Mouse (Mus musculus) stomach, embryonic 15.5 days (tissue): ENCODE data around the gene Gm49369. TPM values are rescaled to one million over a fixed set of nuclear protein-coding genes. Genes with fewer than 3 reads are reported as not detected.

ENCODE experiments used
- ATAC-seq: fragments of 200-750 bp; cut with Nextera tagmentation; 2 replicates; pipeline ENCODE4 v1.8.0; 2017; ENCODE audit warnings: low read depth, moderate number of reproducible peaks, moderate TSS enrichment; ENCODE audit not compliant: insufficient read depth, low FRiP score
- H3K27ac ChIP-seq: fragments of 300-500 bp; sonication (generic); 2 replicates; pipeline ENCODE4 v1.5.1; 2015; ENCODE audit warnings: mild to moderate bottlenecking, inconsistent platforms
- H3K27me3 ChIP-seq: fragments of 300-500 bp; sonication (generic); replicated peaks from 2 replicates; pipeline ENCODE4 v1.6.1; 2015; ENCODE audit warnings: inconsistent platforms
- H3K36me3 ChIP-seq: fragments of 300-500 bp; sonication (generic); 2 replicates; pipeline ENCODE4 v1.6.1; 2015; ENCODE audit warnings: inconsistent platforms
- H3K4me1 ChIP-seq: fragments of 300-500 bp; sonication (generic); 2 replicates; pipeline ENCODE4 v1.6.1; 2015; ENCODE audit warnings: inconsistent platforms
- H3K4me2 ChIP-seq: fragments of 300-500 bp; sonication (generic); 2 replicates; pipeline ENCODE4 v1.6.1; 2015; ENCODE audit warnings: mild to moderate bottlenecking, inconsistent platforms
- H3K4me3 ChIP-seq: fragments of 300-500 bp; sonication (generic); replicated peaks from 2 replicates; pipeline ENCODE4 v1.5.1; 2015; ENCODE audit warnings: inconsistent platforms
- H3K9ac ChIP-seq: fragments of 300-500 bp; sonication (generic); 2 replicates; pipeline ENCODE4 v1.6.1; 2015; ENCODE audit warnings: inconsistent platforms
- H3K9me3 ChIP-seq: fragments of 300-500 bp; sonication (generic); 2 replicates; pipeline ENCODE4 v1.6.1; 2016; ENCODE audit warnings: inconsistent platforms
- WGBS: fragments of 180-500 bp; shearing (Covaris S2); methylation state at CpG from one replicate; pipeline ENCODE4 v1.1.7; 2015; 5-methylcytosine and 5-hydroxymethylcytosine counted together
- polyA plus RNA-seq: library from polyadenylated mRNA; unstranded; fragments of >200 nt; fragmentation: Nextera tagmentation; extraction: Ambion mirVana; gene quantifications from 2 replicates; pipeline ENCODE4 v1.2.1, GENCODE M21; 2015

Gene Gm49369
- polyA plus RNA-seq, 1 experiment from 2014 or later, result 0.58 TPM

DNA sequence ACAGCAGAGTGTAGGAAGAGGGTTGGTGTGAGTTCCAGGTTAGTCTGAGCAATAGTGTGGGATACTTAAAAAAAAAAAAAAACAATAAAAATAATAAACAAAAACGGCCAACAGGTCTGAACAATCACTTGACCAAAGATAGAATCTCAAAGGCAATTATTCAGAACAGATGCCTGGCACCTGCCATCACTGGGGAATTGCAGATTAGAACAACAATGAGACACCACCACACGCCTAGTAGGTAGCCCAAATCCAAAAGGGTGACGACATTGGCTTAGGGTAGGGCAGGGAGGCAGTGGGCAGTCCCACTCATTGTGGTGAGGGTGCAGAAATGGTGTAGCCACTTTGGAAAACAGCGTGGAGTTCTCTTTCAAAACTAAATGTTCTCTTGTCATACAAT lies 9.1 kb upstream of the Gm49369 start:
- Histone ChIP-seq H3K4me1 (peaks cover 10% of the 10 kb centered on the region), H3K27ac (no peak overlapping the region), H3K9ac (no peak overlapping the region), H3K36me3 (no peaks in the 10 kb centered on the region), H3K9me3 (no peaks in the 10 kb centered on the region), H3K4me2 (no peak overlapping the region), H3K27me3 (no peaks in the 10 kb centered on the region), H3K4me3 (no peak overlapping the region)
- WGBS, result 67% methylated on average over 4 of the region's 4 CpGs
- no peak for ATAC-seq

DNA sequence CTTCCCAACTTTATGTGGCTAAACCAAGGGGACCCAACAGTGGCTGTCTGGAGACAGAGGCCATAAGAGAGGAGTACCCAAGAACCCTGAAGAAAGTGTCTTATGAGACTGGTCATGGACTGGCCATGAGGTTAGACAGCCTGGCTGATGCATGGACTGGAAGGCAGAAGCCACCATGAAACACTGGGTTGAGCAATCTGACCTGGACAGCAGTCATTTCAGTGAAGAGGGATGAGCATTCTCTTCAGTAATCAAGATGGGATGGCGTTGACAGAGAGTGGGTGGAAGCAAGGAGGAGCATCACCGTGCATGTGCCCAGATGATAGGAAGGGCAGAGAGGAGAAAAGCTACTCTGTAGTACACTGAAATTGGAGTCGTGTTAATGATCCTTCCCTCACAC lies 8.6 kb upstream of the Gm49369 start:
- Histone ChIP-seq H3K4me3 (no peak overlapping the region), H3K4me2 (no peak overlapping the region), H3K36me3 (no peaks in the 10 kb centered on the region), H3K27ac (no peak overlapping the region), H3K9ac (no peak overlapping the region), H3K27me3 (no peaks in the 10 kb centered on the region), H3K4me1 (peaks cover 15% of the 10 kb centered on the region), H3K9me3 (no peaks in the 10 kb centered on the region)
- WGBS, result 68% methylated on average over 3 of the region's 3 CpGs
- no peak for ATAC-seq

DNA sequence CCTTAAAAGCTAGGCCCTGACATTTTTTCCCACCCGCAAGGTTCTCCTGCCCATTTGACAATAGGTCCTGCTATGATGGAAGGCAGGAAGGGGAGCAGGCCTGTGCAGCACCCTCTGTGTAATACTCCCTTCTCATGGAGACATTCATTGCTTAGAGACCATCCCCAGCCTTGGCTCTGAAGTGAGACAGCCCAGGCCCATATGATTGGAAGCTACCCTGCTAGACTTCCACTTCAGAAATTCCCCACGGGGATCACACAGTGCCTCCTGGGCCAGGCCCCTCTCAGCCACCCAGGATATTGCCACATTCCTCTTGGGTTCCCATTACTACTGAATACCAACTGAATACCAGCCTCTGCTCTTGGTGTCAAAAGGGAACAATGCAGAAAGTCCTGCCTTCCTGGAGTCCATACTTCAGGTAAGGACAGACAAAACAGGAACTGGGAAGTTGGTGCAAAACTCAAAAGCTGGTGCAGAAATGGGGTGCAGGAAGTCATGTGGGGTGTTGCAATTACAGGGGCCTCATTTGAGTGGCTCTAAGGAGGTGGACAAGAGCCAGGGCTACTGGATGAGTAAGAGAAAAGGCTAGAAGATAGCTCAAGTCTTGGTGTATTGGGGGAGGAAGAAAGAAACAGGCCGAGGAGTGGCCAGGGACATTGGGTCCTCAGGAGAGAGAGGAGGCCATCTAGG lies 7.6 kb upstream of the Gm49369 start:
- no peaks in the 10 kb centered on the region for H3K36me3 ChIP-seq
- H3K27ac ChIP-seq, result no peak overlapping the region
- H3K9ac ChIP-seq, result no peak overlapping the region
- no peak overlapping the region for H3K4me3 ChIP-seq
- H3K9me3 ChIP-seq, result no peaks in the 10 kb centered on the region
- peaks cover 22% of the 10 kb centered on the region for H3K4me1 ChIP-seq
- no peak for ATAC-seq
- H3K27me3 ChIP-seq, result no peaks in the 10 kb centered on the region
- no peak overlapping the region for H3K4me2 ChIP-seq
- WGBS, result 81% methylated on average over 3 of the region's 3 CpGs

DNA sequence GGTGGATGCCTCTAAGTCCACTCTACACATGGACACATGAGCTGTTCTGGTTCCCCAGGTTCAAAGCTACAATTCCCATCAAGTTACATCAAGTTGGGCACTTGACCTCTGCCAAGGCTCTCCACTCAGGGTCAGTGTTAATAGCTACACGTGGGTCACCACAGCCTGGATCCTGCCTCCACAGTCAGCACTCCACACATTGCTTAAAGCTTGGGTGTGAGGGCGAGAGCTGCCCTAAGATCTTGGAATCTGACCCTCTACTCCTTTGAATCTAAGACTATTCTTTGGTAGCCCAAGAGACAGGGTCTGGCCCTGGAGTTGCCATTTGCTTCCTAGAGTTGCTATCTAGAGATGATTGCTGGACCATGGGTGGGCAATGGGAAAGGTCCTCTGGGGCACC lies 6.3 kb upstream of the Gm49369 start:
- Histone ChIP-seq H3K9me3 (no peaks in the 10 kb centered on the region), H3K4me3 (no peak overlapping the region), H3K4me1 (peaks cover 22% of the 10 kb centered on the region), H3K27me3 (no peaks in the 10 kb centered on the region), H3K9ac (no peak overlapping the region), H3K4me2 (no peak overlapping the region), H3K27ac (0 out of 2 replicates have a peak overlapping the region, but pooled peaks have one; percentile 74), H3K36me3 (peaks cover 11% of the 10 kb centered on the region; the same call in 1 of the 2 replicates)
- ATAC-seq, result no peak
- WGBS, result 93% methylated on average over 2 of the region's 2 CpGs

DNA sequence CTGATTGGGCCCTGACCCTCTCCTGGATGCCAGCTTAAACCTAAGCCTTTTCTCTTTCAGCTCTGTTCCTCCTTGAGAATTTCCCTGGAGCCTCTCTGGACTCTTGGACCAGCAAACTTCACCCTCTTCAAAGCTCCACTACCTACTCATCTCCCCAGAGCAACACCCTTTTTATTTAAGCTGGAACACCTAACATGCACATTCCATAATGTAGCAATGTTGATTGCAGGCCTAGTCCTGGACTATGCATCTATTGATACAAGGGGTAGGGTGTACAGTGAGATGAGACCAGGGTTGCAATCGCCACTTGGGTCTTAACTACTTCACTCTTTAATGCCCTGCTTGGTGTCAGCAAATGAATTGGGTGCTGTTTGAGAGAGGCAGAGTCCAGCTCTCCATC lies 5.7 kb upstream of the Gm49369 start:
- peaks cover 17% of the 10 kb centered on the region for H3K4me1 ChIP-seq
- peak overlapping the region; percentile 78 for H3K4me2 ChIP-seq
- no peak for ATAC-seq
- H3K9ac ChIP-seq, result no peak overlapping the region
- peaks cover 15% of the 10 kb centered on the region for H3K36me3 ChIP-seq
- H3K9me3 ChIP-seq, result no peaks in the 10 kb centered on the region
- H3K27me3 ChIP-seq, result no peaks in the 10 kb centered on the region
- peak overlapping the region; percentile 85 for H3K4me3 ChIP-seq
- WGBS, result 91% methylated on average over 1 of the region's 1 CpGs
- H3K27ac ChIP-seq, result peak overlapping the region; percentile 74

- Histone ChIP-seq H3K36me3 (peaks cover 19% of the 10 kb centered on the region), H3K27me3 (no peaks in the 10 kb centered on the region), H3K4me2 (peak within 1 kb of the TSS; percentile 78), H3K4me1 (peaks cover 17% of the 10 kb centered on the region), H3K9me3 (no peaks in the 10 kb centered on the region), H3K9ac (peak within 1 kb of the TSS; percentile 78), H3K4me3 (peak within 1 kb of the TSS; percentile 85), H3K27ac (peak within 1 kb of the TSS; percentile 74)
- under 1% methylated on average over 52 of the region's 55 CpGs for WGBS
- ATAC-seq, result peak; percentile 96
These were observed 5.1 kb upstream of the Gm49369 start, which contains the start of gene Ctsd for GRCm38 (mm10) chr7:142387419-142388148. Gene Ctsd (minus strand): TSS chr7:142388038.

GRCm38 (mm10) chr7:142386621-142387201 lies 4.2 kb upstream of the Gm49369 start:
- 53% methylated on average over 6 of the region's 6 CpGs for WGBS
- Histone ChIP-seq H3K4me3 (peak overlapping the region; percentile 85), H3K4me2 (peak overlapping the region; percentile 78), H3K27ac (no peak overlapping the region), H3K4me1 (peaks cover 17% of the 10 kb centered on the region), H3K27me3 (no peaks in the 10 kb centered on the region), H3K36me3 (peaks cover 28% of the 10 kb centered on the region), H3K9me3 (no peaks in the 10 kb centered on the region), H3K9ac (peak overlapping the region; percentile 78)
- ATAC-seq, result 0 out of 2 replicates have a peak, but pooled peaks have one; percentile 25

DNA sequence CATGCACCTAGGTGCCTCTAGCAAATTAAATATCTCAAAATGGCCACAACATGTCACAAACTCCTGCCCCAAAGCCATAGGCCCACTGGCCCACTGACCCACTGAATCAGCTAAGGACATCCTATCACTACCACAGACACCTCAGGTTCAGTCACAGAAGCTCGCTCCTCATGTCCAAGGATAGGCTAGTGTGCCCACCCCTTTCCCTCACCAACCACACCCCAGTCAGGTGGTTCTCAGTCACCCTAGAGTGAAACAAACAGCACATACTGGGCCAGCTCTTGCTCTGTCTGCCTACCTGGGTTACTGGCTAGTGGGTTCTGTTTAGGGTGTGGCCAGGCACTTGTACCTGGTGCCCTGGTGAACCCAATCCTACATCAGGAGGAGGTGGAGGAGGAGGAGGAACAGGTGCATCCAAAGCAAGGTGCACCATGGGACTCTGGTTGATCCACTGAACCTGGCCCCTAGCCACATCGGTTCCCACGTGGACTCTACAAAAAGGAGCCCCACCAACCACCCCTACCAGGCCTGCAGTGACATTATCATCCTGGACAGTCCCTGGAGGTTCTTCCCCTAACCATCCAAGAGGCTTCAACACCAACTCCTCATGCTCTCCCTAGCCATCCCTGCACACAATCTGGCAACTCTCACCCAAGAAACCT lies 3.4 kb upstream of the Gm49369 start:
- H3K27me3 ChIP-seq, result no peaks in the 10 kb centered on the region
- H3K4me3 ChIP-seq, result peak overlapping the region; percentile 85
- no peak overlapping the region for H3K27ac ChIP-seq
- H3K9ac ChIP-seq, result no peak overlapping the region
- peak overlapping the region; percentile 78 for H3K4me2 ChIP-seq
- H3K36me3 ChIP-seq, result peaks cover 35% of the 10 kb centered on the region
- peaks cover 17% of the 10 kb centered on the region for H3K4me1 ChIP-seq
- 87% methylated on average over 3 of the region's 3 CpGs for WGBS
- no peak for ATAC-seq
- no peaks in the 10 kb centered on the region for H3K9me3 ChIP-seq

- Histone ChIP-seq H3K36me3 (peaks cover 50% of the 10 kb centered on the region), H3K4me2 (no peak overlapping the region), H3K9ac (no peak overlapping the region), H3K9me3 (no peaks in the 10 kb centered on the region), H3K27me3 (no peaks in the 10 kb centered on the region), H3K27ac (no peak overlapping the region), H3K4me1 (peaks cover 17% of the 10 kb centered on the region), H3K4me3 (no peak overlapping the region)
- WGBS, result 82% methylated on average over 10 of the region's 10 CpGs
- ATAC-seq, result no peak
These were observed 1.8 kb upstream of the Gm49369 start for GRCm38 (mm10) chr7:142384306-142384705.

DNA sequence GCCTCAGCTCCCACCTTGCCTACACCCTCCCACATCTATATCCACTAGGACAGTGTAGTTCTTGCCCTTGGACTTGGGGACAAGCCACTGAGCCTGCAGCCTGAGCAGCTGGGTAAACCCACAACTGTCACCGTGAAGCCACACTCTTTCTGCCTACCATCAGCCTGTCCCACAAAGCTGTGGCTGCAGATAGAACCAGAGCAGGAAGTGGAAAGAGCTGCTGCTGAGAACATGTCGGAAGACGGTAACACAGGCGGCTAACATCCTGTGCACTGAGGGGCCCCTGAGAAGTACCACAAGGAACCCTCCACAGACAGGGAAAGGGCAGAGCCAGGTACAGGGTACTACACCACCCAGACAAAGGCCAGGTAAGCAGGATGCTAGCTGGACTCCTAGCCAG lies 1.3 kb downstream of the Gm49369 start:
- no peak for ATAC-seq
- H3K4me2 ChIP-seq, result no peak overlapping the region

DNA sequence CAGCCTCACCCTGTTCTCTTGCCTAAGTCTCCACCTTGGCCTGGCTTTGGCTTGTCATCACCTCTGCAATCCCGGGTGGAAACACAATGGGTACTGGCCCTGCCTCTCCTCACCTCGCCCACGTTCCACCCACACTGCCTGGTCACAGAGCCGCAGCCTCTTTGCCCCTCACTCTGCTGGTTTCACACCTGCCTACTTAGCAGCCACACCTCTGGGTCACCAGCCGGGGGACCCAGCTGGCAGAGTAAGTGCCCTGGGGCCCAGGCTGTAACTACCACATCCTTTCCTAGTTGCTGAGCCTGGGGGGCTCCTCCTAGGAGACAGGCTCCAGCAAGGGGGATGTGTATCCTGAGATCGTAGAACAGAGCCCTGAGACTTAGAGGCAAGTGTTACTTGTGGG lies 3.3 kb downstream of the Gm49369 start:
- H3K36me3 ChIP-seq, result peaks cover 72% of the 10 kb centered on the region
- H3K27ac ChIP-seq, result no peak overlapping the region
- H3K27me3 ChIP-seq, result no peaks in the 10 kb centered on the region
- H3K4me3 ChIP-seq, result no peak overlapping the region
- no peak for ATAC-seq
- H3K9me3 ChIP-seq, result no peaks in the 10 kb centered on the region
- 66% methylated on average over 6 of the region's 6 CpGs for WGBS
- H3K4me1 ChIP-seq, result 0 out of 2 replicates have a peak, but pooled peaks cover 4% of the 10 kb centered on the region
- H3K4me2 ChIP-seq, result no peak overlapping the region
- H3K9ac ChIP-seq, result no peak overlapping the region

More for the DNA sequence above, 1.3 kb downstream of the Gm49369 start:
- no peak overlapping the region for H3K27ac ChIP-seq
- H3K4me1 ChIP-seq, result peaks cover 12% of the 10 kb centered on the region
- no peaks in the 10 kb centered on the region for H3K9me3 ChIP-seq
- peaks cover 73% of the 10 kb centered on the region for H3K36me3 ChIP-seq
- 74% methylated on average over 4 of the region's 4 CpGs for WGBS
- H3K9ac ChIP-seq, result no peak overlapping the region
- H3K4me3 ChIP-seq, result no peak overlapping the region
- no peaks in the 10 kb centered on the region for H3K27me3 ChIP-seq
